Mouse (Mus musculus): ENCODE data around the gene Hoxb5. TPM values are rescaled to one million over a fixed set of nuclear protein-coding genes. Genes with fewer than 3 reads are reported as not detected.

Gene Hoxb5
- polyA plus RNA-seq, 1 experiment from 2014 or later = not detected

DNA sequence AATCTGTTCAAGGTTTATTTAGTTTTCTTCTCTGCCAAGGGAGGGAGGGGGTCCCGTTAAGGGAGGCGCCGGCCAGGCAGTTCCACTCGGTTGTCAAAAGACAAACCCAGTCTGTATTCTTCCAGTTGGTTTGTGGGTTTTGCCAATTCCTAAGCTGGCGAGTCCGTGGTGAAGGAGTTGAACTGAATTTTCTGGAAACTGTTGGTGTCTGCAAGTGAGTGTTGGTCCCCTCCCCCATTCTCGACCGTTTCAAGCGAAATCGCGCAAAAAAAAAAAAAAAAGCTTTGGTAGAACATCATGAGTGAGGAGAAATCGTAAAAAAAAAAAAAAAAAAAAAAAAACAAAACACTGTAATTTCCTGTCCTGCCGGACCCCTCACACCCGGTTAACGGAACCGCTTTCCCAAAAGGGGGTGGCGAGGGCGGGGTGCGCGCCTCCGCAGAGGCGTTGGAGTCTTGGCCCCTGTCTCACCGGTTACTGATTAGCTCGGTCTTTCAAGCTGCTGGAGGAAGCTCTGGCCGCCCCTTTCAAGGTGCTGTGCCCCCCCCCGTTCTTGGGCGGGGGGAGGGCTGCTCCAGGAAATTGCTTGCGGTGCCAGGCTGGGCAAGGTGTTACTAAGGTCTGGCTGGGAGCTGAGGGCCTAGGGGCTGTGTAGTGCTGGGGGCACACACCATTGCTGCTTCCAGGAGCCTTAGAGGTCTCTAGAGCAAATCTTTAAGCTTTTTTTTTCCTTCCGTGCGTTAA lies 7.9 kb upstream of the Hoxb5 start:
- no peak overlapping the region for H3K4me3 ChIP-seq
- no peak overlapping the region for H3K27ac ChIP-seq
- WGBS = 1% methylated on average over 30 of the region's 30 CpGs
- H3K27me3 ChIP-seq (ENCODE audit: poor library complexity, severe bottlenecking) = peaks cover 100% of the 10 kb centered on the region
- no peaks in the 10 kb centered on the region for H3K36me3 ChIP-seq (replicated peaks)
- no peak for DNase-seq (ENCODE audit: extremely low spot score, low spot score)
- H3K4me1 ChIP-seq = peaks cover 8% of the 10 kb centered on the region
- H3K9me3 ChIP-seq = no peaks in the 10 kb centered on the region

DNA sequence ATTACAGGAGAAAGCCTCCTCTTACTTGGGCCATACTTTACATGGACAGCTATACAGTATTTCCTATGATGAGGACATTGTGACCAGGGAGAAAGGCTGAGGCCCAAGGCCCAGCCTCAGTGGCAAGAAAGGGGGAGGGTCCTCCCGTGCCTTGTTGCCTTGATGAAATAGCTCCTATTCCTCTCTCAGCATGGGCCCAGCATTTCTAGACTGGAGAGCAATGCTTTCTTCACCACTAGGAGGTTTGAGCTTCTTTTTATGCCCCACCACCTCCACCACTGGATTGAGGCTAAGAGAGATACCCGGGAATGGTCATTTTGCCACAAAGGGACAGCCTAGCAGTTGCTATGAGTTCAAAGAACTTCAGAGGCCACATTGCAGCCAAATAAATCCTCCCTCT lies 6.1 kb upstream of the Hoxb5 start:
- no peaks in the 10 kb centered on the region for H3K9me3 ChIP-seq
- H3K27ac ChIP-seq = no peak overlapping the region
- no peak for DNase-seq (ENCODE audit: extremely low spot score, low spot score)
- 2% methylated on average over 2 of the region's 2 CpGs for WGBS
- no peak overlapping the region for H3K4me3 ChIP-seq
- H3K4me1 ChIP-seq = peaks cover 14% of the 10 kb centered on the region
- no peaks in the 10 kb centered on the region for H3K36me3 ChIP-seq (replicated peaks)
- peaks cover 100% of the 10 kb centered on the region for H3K27me3 ChIP-seq (ENCODE audit: poor library complexity, severe bottlenecking)

DNA sequence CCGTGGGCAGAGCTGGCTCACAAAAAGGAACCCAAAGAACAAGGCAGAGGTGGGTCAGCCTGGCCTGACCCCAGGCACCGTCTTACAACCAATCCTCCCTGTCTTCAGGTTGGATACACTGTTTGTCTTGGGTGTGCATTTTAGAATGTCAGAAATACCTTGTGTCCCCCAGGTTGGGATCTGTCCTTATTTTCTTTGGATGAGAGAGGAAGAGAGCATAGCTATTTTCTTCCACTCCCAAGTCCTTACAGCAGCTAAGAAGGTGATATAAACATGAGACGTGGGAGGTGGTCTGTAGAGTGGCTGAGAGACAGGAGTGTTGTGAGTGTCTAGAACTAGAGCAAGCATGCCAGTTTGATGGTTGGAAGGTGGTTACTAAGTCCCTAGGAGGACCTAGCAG lies 5.7 kb upstream of the Hoxb5 start:
- no peak overlapping the region for H3K27ac ChIP-seq
- DNase-seq (ENCODE audit: extremely low spot score, low spot score) = no peak
- peaks cover 100% of the 10 kb centered on the region for H3K27me3 ChIP-seq (ENCODE audit: poor library complexity, severe bottlenecking)
- H3K9me3 ChIP-seq = no peaks in the 10 kb centered on the region
- H3K4me3 ChIP-seq = no peak overlapping the region
- H3K36me3 ChIP-seq (replicated peaks) = no peaks in the 10 kb centered on the region
- peaks cover 14% of the 10 kb centered on the region for H3K4me1 ChIP-seq
- 1% methylated on average over 3 of the region's 3 CpGs for WGBS

DNA sequence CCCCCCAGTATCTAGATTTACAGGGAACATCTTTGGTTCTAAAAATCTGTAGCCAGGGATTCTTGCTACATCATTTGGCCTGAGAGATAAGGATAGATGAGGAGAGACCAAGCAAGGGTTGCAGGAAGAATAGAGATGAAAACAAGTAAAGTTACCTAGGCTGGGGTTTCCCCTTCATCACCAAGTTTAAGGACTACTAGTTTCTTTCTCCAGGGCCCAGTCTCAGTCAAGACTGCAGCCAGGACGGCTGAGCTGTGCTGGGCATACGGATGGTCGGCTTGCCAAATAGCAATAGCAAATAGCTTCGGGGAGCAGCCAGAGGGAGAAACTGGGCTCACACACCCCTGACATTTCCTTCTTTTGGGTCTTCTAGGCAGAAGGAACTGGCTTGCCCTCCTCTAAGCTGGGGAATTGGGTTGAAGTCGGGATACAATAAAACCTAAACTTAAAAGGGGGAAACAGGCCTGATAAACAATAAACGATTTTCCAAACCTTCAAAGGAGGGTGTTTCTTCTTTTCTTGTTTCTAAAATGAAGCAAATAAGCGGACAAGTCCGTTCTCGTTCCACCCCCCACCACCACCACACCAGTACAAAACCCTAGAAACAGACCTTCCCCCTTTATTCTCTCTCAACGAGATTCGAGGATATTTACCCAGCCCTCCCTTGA lies 5.0 kb upstream of the Hoxb5 start:
- 4% methylated on average over 11 of the region's 11 CpGs for WGBS
- H3K4me3 ChIP-seq = no peak overlapping the region
- peaks cover 15% of the 10 kb centered on the region for H3K4me1 ChIP-seq

DNA sequence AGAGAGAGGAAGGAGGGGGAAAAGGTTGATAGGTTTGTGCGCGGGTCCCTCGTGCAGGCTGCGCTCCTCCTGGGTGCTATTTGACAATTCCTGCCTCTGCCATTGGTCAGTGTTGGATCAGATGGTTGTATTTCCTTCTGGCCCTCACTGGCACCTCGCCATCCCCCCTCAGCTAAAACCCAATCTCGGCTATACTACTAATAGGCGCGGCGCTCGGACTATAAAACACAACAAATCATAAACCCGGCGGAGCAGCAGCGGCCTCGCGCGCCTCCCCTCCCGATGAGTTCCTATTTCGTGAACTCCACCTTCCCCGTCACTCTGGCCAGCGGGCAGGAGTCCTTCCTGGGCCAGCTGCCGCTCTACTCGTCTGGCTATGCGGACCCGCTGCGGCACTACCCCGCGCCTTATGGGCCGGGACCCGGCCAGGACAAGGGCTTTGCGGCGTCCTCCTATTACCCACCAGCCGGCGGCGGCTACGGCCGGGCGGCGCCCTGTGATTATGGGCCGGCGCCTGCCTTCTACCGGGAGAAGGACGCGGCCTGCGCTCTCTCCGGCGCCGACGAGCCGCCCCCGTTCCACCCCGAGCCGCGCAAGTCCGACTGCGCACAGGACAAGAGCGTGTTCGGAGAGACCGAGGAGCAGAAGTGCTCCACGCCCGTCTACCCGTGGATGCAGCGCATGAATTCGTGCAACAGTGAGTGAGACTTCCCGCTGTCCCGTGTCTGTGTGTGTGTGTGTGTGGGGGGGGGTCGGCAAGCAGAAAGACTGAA lies 4.1 kb upstream of the Hoxb5 start:
- under 1% methylated on average over 66 of the region's 66 CpGs for WGBS
- Histone ChIP-seq H3K27ac (no peak overlapping the region), H3K9me3 (no peaks in the 10 kb centered on the region), H3K36me3 (replicated peaks) (no peaks in the 10 kb centered on the region), H3K4me1 (peaks cover 24% of the 10 kb centered on the region), H3K27me3 (ENCODE audit: poor library complexity, severe bottlenecking) (peaks cover 100% of the 10 kb centered on the region), H3K4me3 (peak overlapping the region; percentile 27)
- DNase-seq (ENCODE audit: extremely low spot score, low spot score) = no peak

More for the DNA sequence above, 5.0 kb upstream of the Hoxb5 start:
- H3K27me3 ChIP-seq (ENCODE audit: poor library complexity, severe bottlenecking) = peaks cover 100% of the 10 kb centered on the region
- H3K27ac ChIP-seq = no peak overlapping the region
- DNase-seq (ENCODE audit: extremely low spot score, low spot score) = no peak
- no peaks in the 10 kb centered on the region for H3K9me3 ChIP-seq
- no peaks in the 10 kb centered on the region for H3K36me3 ChIP-seq (replicated peaks)

DNA sequence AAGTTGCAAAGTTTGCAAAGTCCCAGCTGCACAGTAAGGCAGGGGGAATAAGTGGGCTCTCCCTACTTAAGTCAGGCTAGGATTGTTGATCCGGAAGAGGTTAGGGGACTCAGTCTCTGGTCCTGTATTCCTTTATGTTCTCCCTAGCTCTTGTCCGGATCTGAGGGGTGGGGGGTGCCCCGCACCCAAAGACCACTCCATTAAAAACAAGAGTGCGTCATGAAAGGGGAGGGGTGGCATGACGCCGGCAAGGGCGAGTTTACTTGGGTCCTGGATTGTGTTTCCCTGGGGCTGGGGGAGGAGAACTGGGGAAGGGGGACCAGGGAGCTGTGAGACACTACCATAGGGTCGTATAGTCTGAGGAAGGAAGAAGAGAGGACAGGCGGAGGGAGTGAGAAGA lies 3.4 kb upstream of the Hoxb5 start:
- Histone ChIP-seq H3K27me3 (ENCODE audit: poor library complexity, severe bottlenecking) (peaks cover 100% of the 10 kb centered on the region), H3K4me1 (peaks cover 24% of the 10 kb centered on the region), H3K27ac (no peak overlapping the region), H3K9me3 (no peaks in the 10 kb centered on the region), H3K36me3 (replicated peaks) (no peaks in the 10 kb centered on the region), H3K4me3 (no peak overlapping the region)
- whole genome bisulfite sequencing = 2% methylated on average over 9 of the region's 9 CpGs
- no peak for DNase-seq (ENCODE audit: extremely low spot score, low spot score)

DNA sequence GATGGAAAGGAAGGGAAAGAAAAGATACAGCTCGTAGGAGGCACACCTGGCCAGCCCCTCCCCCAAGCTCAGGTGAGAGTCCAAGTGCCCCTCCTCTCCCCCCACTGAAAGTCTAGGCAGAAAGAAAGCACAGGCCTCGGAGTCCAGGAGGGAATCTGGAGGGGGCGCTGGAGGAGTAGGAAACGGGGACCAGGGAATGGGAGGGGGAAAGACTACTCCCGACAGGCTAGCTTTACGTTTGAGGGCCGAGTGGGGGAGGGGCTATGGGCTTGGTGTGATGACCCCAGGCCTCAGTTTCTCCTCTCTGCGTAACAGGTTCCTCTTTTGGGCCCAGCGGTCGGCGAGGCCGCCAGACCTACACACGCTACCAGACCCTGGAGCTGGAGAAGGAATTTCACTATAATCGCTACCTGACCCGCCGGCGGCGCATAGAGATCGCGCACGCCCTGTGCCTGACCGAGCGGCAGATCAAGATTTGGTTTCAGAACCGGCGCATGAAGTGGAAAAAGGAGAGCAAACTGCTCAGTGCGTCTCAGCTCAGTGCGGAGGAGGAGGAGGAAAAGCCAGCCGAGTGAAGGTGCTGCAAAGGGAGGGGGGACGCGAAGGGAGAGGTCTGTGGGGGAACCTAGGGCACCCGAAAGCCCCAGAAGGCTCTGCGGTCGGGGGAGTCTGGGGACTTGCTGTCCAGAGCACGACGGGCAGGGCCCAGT lies 2.6 kb upstream of the Hoxb5 start:
- Histone ChIP-seq H3K9me3 (no peaks in the 10 kb centered on the region), H3K4me1 (peaks cover 24% of the 10 kb centered on the region), H3K27me3 (ENCODE audit: poor library complexity, severe bottlenecking) (peaks cover 100% of the 10 kb centered on the region), H3K27ac (no peak overlapping the region), H3K4me3 (no peak overlapping the region), H3K36me3 (replicated peaks) (no peaks in the 10 kb centered on the region)
- under 1% methylated on average over 35 of the region's 35 CpGs for WGBS
- no peak for DNase-seq (ENCODE audit: extremely low spot score, low spot score)

DNA sequence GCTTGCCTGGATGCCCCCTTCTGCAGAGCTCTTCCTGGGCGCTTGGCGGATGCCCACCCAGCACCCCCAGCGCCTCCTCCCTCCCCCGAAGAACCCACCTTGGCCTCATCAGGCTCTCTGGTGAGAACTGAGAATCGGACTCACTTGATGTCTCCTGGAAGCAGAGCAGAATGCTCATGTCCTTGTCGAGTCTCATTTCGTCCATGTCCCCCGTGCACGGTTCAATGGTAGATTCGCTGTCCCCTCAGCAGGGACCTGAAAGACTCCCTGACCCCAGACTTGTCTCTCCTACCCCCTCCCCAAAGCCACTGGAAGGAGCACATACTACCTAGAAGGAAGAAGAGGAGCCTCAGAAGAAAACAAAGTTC lies 2.1 kb upstream of the Hoxb5 start:
- Histone ChIP-seq H3K4me1 (peaks cover 24% of the 10 kb centered on the region), H3K9me3 (no peaks in the 10 kb centered on the region), H3K27me3 (ENCODE audit: poor library complexity, severe bottlenecking) (peaks cover 100% of the 10 kb centered on the region), H3K36me3 (replicated peaks) (no peaks in the 10 kb centered on the region), H3K27ac (no peak overlapping the region), H3K4me3 (no peak overlapping the region)
- no peak for DNase-seq (ENCODE audit: extremely low spot score, low spot score)
- 4% methylated on average over 10 of the region's 10 CpGs for WGBS

DNA sequence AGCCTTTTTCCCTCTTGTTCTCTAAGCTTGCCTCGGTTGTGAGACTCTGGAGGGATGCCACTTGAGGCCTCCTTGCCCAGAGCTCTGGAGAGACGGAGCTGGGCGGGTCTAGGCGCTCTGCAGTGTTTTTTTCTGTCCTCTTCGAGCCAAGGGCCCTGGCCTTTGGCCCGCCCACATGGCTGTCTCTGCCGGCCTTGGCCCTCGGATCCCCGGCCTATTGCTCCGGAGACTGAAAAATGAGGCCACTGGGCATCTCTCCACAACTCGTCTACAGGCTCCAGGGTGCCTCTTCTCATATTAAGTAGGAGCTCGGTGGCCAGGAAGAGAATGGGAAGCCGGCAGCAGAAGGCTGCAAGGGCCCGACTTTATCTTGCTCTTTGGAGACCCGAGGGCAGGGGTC lies 1.3 kb upstream of the Hoxb5 start:
- Histone ChIP-seq H3K4me3 (no peak overlapping the region), H3K27ac (no peak overlapping the region), H3K27me3 (ENCODE audit: poor library complexity, severe bottlenecking) (peaks cover 100% of the 10 kb centered on the region), H3K4me1 (peaks cover 24% of the 10 kb centered on the region), H3K9me3 (no peaks in the 10 kb centered on the region), H3K36me3 (replicated peaks) (no peaks in the 10 kb centered on the region)
- WGBS = 1% methylated on average over 15 of the region's 15 CpGs
- DNase-seq (ENCODE audit: extremely low spot score, low spot score) = no peak

DNA sequence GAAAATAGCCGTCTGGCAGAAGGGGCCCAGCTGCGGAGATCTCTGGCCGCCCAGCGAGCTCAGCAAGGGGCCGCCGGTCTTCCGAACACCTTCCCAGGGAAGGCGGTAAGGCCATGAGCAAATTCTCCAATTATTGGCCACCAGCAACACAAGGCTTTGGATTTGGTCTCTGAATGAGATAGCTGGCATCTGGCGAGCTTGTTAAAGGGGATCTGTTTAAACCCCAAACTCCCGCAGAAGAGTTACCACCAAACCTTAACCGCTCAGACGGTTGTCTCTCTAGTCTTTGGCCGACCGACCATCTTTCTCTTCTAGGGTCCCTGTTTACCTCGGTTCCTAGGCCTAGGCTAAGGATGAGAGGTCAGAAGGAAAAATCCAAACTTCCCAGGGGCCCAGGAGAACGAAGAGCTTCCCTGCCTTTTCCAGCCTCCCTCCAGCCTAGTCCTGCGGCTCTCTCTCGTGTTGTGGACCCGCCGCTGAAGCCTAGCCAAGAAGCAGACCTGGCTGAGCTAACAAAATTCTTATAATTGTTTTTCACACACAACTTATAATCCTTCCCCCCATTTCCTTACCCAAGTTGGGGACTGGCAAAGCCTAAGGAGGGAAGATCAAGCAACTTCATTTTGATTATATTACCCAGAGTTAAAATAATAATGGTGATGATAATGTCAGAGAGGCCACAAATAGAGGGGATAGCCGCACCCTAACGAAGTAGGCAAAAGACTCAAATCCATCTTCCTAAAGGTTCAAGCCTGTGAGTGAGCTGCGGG lies 570 bp upstream of the Hoxb5 start:
- H3K36me3 ChIP-seq (replicated peaks) = no peaks in the 10 kb centered on the region
- H3K9me3 ChIP-seq = no peaks in the 10 kb centered on the region
- peaks cover 100% of the 10 kb centered on the region for H3K27me3 ChIP-seq (ENCODE audit: poor library complexity, severe bottlenecking)
- peaks cover 24% of the 10 kb centered on the region for H3K4me1 ChIP-seq
- no peak overlapping the region for H3K4me3 ChIP-seq
- no peak for DNase-seq (ENCODE audit: extremely low spot score, low spot score)
- H3K27ac ChIP-seq = no peak overlapping the region
- 3% methylated on average over 23 of the region's 23 CpGs for WGBS

DNA sequence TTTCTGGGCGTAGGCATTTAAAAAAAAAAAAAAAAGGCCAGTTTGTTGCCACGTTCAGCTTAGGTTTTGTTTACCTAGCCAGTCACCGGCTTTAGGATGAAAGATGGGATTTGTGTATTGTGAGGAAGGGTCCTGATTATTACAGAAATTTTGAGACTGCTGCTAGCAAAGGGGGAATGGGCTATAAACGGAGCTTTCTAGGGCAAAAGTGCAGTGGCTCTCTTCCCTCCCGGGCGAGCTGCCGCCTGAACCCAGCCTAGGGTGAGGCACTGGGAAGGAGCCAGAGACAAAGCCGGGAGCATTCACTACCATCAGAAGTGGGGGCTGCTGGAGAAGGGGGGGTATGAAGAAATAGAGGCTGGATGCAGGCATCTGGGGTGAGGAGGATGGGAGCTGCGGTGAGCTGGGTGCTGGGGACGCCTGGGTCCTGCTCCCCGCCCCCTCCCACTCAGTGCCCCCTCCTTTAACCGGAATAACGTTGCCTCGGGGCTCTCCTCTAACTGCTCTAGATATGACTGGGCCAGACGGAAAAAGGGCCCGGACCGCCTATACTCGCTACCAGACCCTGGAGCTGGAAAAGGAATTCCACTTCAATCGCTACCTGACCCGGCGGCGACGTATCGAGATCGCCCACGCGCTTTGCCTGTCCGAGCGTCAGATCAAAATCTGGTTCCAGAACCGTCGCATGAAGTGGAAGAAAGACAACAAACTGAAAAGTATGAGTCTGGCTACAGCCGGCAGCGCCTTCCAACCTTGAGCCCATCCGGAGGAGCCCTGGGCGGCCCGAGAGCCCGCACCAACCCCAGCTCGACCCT lies 1.5 kb downstream of the Hoxb5 start:
- Histone ChIP-seq H3K36me3 (replicated peaks) (no peaks in the 10 kb centered on the region), H3K4me3 (no peak overlapping the region), H3K27ac (no peak overlapping the region), H3K9me3 (no peaks in the 10 kb centered on the region), H3K4me1 (peaks cover 16% of the 10 kb centered on the region), H3K27me3 (ENCODE audit: poor library complexity, severe bottlenecking) (peaks cover 100% of the 10 kb centered on the region)
- under 1% methylated on average over 38 of the region's 38 CpGs for WGBS
- no peak for DNase-seq (ENCODE audit: extremely low spot score, low spot score)

Measured in forebrain, embryonic 10.5 days (tissue).